Mouse (Mus musculus) cerebellum, postnatal 4 days (tissue): Measurements from ENCODE around the gene Fli1.

Source experiments
- DNase-seq, 2 experiments: peaks; one replicate each; pipeline ENCODE4 v3.0.0; 2022; ENCODE audit warnings: low spot score in 2 of 2, mixed read lengths in 1 of 2

Fli1 gene

DNA sequence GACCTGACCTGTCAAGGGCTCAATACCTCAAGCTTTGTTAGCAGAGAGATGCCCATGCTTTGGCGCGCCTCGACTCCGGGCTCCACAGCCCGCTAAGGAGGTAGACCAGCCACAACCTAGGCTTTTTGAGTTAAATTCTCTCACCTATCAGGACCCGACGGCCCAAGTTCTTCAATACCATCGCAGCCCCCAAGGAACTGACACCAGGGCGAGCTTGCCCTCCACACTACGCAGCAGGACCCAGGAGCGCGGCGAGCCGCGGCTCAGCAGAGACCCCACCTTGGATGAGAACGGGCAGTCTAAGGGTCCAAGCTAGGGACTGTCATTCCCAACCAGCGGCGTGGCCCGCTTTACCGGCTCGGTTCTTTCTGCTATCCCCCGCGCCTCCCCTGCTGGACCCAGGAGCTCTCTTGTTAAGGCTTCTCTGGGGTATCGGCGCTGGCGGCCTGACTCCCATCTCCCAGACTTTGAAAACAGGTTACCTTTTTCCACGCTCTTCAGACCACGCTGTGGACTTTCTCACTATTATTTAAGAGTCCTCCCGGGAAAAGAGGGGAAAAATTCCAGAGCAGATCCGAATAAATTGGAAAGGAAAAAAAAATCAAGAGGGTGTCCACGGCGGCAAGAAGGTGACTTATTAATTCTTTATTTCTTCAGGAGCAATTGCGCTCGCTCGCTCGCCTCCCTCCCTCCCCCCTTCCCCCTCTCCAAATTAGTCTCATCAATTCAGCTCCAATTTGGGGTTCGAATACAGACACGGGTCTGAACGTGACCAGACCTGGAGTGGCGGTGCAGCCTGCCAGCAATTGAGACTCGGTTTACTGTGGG, at the start of gene Fli1:
Gene Fli1, minus strand, starts transcription at position 650 of the 828 bp plus-strand sequence.
- DNase-seq, result peak in 1 of 2 experiments; percentile 13

DNA sequence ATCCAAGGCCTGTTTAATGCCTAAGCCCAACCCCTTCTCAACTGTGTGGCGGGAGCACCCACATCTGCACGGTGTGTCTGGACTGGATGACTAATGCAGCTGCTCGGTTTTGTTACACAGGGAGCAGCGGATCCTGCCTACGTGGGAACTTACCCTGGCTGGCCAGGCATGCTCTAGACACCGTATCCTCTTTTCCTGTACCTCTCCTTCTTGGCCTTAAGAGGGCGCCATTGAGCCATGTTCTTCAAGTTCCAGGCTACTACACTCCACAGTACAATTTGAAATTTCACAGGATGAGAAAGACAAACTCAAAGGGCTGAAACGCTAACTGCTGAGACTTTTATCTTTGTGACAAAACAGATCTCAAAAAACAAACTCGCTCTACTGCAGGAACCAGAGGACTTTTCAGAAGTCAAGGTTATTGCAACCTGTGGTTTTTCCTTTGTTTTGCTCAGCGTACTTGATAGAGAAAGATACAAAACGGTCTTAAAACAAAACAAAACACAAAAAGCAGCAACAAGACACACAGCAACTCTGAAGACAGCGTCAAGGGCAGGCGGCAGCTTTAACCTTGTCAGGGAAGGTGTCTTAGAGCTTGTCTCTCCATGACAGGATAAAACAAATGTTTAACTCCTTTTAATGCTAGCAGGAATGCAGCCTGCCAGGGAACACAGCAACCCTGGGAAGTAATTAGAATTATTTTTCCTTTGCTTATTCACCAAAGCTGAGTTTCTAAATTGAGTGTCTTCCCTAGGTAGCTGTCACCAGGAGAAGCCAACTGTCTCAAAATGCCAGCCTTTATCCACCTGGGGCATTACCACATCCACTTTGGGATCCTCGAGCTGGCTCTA, 49.3 kb upstream of the Fli1 start:
- peak in 1 of 2 experiments; percentile 60 for DNase-seq

DNA sequence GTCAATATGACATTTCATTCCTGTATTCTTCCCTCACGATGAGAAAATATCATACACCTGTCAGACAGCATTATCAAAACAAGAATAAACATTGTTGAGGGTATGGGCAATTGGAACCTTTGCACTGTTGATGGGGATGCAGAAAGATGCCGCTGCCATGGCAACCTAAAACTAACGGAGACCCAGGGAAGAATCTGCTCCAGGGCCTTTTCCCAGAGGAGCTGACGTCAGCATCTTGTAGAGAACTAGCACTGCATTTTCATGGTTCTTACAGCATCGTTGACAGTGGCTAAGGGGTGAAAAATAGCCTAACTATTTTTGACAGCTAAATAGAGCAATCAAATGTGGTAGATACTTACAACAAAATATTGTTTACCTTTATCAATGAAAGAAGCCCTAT, 47.9 kb upstream of the Fli1 start:
- no peak for DNase-seq

DNA sequence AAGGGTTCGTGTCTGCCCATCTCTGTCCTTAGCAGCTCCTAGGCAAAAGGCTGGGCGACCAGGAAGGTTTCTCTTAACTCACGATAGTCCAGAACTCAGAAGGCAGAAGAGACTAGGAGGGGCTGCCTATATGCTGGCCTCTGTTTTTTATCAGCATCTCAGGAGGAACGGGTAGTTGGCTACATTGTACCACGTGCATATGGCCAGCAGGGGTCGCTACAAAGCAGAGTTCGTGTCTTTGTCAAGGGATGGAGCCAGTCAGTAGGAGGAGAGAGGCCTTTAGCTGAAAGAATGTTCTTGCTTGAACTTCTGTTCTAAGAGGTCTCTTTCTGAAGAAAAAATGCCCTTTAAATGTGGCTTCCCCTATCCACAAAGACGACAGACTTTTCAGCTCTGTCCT, 47.2 kb upstream of the Fli1 start:
- peak; percentile 81 to 83 for DNase-seq

DNA sequence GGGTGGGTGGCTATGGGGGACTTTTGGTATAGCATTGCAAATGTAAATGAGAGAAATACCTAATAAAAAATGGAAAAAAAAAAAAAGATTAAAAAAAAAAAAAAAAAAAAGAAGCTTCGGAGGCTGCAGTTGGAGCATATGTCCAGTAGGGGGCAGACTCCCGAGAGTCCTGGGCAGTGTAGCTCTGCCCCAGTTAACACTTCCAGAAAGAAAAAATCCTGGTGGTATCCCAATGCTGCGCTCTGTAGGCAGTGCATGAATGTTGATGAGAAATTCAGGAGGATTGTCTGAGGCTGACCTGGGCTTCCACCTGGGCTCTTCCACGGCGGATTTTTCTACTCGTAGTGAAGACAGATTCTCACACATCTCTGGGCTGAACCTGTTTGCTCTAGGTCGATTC, 42.7 kb upstream of the Fli1 start:
- peak in 1 of 2 experiments; percentile 20 for DNase-seq

DNA sequence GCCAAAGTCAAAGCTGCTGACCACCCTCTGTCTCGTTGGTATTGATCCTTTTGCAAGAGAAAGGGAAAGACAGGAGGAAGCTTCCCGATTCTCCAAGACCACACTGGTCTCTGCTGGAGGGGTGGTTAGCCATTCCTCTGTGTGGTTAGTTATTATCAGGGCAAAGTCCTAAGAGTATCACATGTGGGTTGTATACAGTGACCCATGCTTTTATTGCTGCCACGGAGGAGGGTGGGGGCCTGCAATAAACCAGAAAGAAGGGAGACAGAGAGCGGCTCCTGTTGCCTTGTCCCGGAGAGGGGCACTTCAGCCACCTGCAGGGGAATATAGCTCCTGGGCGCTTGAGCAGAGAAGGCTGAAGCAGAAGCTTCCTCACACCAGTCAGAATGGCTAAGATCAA, 41.2 kb upstream of the Fli1 start:
- DNase-seq, result no peak

DNA sequence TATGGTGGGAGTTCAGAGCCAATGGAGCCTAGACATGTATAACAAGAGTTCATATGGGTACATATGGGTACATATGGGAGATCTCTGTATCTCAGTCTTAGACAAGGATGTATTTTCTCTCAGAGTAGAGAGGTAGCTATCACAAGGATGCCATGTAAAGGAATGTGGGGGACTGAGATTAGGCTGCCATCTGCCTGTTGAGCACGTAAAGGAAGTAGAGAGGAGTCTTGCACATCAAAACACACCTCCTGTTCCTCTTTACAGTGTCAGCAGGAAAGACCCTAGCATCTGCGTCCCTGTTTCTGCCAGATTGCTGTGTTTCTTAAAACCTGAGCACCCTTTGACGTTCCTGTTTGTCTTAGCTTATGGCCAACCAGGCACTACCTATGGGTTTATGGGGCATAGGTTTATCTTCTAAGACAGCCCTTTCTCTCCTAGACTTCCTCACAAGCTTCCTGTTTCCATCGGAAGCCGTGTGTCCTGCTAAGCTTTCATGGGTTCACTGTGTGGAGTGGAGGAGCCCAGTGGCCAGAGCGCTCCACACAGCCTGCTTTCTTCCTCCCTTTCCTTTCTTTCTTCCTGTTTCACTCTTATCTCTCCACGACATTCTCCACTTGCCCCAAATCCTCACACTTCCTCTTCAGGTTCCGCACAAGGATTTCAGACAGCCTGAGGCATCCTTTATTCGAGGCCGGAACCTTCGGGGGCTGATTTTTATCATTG, 39.4 kb upstream of the Fli1 start:
- no peak for DNase-seq

DNA sequence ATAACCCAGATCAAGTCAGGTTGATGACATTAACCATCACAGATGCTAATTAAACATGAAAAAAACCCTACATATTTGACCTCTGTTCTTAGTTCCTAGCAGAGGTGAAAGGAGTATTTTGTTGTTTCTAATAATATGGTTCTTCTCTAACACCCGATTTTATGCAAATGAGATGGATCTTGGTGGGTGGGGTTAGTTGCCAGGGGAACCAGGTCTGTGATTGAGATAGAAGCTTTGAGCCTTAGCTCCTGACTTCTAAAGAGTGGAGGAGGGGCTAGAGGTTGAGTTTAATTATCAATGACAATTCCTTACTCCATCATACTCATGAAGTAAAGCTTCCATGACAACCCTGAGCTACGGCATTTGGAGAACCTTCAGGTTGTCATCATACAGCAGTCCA, 35.8 kb upstream of the Fli1 start:
- no peak for DNase-seq

DNA sequence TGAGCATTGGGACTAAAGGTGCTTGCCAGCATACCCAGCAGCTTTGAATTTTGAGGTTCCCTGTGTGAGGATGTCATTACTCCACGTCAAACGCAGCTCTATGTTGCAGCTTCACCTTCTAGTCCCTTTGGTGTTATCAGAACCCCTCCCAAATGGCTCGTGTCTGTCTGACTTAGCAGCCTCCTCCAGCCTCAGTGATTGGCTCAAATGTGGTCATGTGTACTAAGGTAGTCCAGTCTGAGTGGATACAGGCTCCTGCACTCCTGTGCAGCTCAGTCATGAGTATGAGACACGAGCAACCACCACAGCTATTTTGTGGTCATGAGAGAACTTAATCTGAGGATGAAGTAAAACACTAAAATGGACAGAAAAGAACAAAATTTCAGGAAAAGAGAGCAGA, 31.0 kb upstream of the Fli1 start:
- no peak for DNase-seq

DNA sequence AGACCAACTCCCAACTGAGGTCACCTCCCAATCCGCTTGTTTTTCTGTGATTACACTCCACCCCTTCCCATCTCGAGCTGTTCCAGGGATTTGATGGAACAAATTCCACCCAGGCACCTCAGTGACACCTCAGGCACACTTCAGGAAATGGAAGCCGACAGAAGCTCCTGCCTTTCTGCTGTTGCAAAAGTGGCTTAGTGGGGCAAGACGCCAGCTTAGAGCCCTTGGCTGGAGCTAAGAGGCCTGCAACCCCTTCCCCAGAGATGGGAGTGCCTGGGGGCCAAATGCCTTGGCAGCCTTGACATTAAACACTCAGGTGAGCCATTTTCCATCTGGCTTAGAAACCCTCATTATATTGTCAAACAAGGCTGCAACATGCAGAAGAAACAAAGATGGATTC, 29.0 kb upstream of the Fli1 start:
- DNase-seq, result no peak

DNA sequence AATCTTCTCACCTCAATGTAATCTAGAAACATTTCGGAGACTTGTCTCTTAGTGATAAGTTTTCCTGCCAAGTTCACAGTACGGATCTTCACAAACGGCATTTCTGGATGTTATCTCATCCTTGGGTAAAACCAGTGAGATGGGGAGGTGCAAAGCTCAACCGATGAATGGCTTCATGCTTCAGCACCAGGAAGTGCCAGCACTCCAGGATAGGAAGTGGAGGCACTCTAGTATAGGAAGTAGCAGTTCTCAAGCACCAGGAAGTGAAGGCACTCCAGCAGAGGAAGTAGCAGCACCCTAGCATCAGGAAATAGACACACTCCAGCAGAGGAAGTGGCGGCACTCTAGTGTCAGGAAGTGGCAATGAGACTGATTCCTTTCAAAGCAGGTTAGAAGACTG, 27.9 kb upstream of the Fli1 start:
- DNase-seq, result no peak

DNA sequence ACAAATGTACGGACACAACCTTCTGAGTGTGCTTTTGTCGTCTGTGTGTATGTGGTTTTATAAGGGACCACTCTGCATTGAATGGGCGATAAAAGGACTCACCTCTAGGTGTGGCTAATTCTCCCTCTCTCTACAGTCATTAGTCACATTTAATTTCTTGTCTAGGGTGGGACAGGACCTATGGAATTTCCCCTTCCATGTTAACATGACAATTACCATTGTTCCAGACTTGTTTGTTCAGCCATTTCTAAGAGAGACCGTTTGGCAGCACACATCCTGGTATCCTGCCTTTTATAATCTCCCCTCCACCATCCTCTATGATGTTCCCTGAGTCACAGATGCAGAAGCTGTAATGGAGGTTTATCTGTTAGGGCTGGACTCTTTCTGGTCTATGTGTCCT, 26.6 kb upstream of the Fli1 start:
- no peak for DNase-seq

DNA sequence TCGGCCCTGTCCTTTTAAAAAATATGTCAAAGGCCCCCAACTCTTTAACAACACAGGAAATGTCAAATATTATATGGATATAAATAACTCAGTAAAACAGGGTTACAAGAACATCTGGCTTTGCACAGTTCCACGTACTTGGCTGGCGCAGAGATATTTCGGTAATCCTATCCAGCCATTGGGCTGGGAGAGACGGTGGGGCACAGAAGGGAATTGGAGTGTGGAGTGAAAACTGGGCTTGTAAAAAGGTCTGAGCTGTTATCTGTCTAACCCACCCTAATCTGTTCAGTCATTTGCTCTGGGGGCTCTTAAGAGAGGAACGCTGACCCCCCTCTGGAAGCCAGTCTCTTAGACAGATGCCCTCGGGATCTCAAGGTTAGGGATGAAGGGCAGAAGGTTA, 24.9 kb upstream of the Fli1 start:
- DNase-seq, result no peak

DNA sequence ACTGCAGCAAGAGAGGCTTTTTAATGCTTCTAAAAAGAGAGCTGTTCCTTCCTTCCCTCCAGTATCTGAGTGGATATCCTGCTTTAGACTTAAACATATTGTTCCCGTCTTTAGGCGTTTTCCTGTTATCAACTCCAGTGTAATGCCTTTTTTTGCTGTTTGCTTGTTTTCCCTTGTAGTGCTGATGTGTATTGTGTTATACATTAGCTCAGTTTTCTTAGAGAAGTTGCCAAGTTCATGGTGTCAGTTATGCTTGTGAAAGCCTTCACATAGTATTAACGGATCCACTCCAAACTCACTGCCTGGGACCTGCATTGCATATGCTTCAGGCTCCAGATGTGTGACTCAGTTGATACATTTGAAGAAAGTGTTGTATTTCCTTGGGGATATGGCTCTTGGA, 22.6 kb upstream of the Fli1 start:
- DNase-seq, result no peak

DNA sequence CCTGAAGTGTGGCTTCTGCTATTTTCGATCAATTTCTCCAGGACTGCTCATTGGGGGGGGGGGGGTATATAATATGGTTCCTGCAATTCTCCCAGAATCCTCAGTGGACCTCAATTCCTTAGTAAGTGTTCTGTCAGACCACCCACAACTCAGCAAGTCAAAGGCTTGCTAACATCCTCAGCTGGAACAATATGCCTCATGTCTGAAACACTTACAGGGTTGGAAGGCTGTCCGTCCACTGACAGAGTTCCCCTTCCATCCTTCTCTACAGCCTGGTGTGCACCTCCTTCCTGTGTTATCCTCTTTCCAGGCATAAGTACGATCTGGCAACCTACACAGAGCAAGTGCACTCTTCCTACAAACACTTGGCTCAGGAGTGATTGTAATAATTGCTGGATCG, 20.2 kb upstream of the Fli1 start:
- no peak for DNase-seq

DNA sequence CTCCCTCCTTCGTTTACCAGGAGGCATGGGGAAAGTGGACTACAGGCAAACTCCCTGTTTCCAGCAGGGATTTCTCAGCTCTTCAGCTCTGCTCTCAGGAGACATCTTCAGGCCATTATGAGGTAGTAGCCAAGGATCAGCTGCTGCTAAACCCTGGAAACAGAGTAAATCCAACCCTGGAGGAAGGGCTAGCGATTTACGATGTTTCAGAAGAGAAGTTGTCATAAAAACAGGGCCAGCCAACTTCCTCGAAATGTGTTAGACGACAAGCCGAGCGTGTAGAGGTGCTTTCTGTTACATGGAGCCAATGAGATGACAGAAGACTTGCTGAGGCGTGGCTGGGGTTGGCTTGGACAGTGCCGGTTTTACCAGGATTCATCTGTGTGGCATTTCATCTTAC, 19.7 kb upstream of the Fli1 start:
- no peak for DNase-seq

DNA sequence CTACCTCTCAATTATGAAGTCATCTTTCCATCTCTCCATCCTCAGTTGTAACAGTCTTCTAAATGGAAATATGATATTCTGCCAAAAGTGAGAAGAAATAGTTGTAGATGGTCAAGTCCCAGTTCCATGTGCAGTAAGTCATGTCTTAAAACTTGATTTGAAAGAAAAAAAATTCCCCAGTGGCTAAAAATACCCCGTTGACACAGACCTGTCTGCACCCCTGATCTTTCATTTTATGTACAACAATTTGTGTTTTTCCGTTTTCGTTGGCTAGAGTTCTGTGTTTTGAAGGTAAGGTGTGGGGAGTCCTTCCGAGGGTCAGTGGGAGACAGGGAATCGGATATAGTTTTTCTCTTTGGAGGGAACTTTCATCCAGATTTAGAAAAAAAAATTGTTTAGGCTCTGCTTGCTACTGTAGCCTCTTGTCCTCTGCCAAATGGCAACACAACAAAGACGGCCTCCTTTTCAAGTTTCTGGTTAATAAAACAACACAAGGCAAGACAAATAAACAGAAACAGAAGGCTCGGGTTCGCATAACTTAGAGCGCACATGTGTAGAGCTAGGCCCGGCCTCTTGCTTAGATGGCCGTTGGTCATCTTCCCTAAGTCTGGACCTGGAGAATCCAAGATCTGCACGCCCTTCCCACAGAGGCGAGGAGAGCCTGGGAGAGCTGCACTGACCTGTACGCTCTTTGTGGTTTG, 18.7 kb upstream of the Fli1 start:
- DNase-seq, result no peak

DNA sequence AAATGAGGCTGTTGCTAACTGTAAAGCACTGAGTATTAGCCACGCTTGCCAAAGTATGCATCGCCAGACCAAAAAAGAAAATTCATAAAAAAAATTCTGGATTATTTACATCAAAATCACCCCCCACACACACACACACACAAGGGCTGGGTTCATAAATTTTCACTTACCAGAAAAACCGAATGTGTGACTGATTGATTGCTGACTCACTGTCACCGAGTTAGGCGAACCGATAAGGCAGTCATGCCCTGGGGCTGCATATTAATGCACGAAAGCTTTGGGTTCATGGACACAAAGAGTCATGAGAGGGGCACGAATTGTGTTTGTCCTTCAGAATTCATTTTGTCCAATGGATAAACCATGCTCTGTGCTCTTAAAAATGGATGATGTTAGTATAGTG, 17.2 kb upstream of the Fli1 start:
- DNase-seq, result no peak

DNA sequence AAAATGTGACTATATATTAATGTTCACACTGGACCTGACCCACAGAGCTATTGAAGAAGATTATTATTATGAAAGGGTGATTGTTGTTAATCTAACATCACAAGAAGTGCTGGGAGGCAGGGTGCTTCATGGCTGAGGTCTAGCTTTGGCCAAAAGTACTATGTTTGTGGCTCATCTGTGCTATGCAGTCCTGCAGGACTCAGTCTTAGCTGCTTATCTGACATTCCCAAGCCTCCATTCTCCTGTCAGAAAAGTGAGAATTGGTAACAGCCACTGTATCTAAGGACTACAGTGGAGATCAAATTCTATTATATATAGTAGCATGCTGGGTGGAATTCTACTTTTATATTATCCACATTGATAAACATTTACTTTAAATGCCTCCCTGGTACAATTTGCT, 16.8 kb upstream of the Fli1 start:
- no peak for DNase-seq

DNA sequence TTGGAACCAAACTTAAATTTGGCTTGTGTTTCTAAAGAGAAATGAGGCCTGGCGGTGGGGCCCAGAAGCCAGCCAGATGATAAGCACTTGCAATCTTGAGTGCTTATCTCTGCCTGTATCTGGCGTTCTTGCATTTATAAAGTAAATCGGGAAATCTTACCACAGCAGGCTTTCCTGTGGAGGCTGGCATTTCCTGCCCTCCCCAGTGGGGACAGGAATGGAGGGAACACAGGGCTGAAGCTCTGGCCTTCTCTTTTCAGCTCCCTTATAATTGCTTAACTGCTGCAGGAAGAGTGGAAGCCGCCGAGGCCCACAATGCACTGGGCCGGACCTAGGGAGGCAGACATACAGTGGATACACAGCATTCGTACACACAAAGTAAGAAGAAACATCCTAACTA, 13.7 kb upstream of the Fli1 start:
- no peak for DNase-seq

DNA sequence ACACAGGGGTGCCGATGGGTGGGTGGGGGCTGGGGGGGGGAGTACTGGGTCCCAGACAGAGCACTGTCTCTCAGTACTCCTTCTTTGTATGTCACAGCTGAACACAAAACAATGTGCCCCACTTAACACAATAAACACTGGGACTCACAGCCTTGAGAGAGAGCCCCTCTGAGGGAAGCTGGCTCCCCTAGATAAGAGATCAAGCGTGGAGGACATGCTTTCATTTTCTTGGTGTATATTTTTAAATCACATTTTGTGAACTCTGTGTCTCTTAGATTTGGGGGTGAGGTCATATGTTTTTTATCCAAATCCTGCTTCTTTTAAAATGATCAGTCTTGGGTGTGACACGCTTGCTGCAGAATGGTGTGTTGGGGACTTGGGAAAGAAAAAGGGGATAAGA, 12.6 kb upstream of the Fli1 start:
- no peak for DNase-seq

DNA sequence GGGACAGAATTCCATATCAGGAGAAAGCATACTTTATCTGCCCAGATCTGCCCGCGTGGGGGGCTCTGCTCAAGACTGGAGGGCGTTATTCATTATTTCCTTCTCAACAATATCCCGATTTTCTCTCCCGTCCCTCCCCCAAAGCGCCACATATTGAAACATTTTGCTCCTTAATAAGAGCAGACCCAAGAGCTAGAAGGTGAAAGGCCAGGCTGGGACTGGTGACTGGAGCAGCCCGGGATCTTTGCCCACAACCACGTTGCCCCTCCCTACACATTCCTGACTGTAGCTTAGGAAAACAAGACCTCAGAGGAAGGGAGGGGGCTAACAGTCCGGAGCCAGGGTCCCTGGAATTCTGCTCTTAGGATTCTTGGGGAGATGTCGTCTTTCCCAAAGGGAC, 7.9 kb upstream of the Fli1 start:
- no peak for DNase-seq
